Mouse (Mus musculus): ENCODE data around the gene Rcsd1. TPM values are rescaled to one million over a fixed set of nuclear protein-coding genes. Genes with fewer than 3 reads are reported as not detected.

Gene Rcsd1
- polyA plus RNA-seq, 1 experiment from 2014 or later, result 53.7 TPM

GRCm38 (mm10) chr1:165741989-165742388, 32.4 kb upstream of the Rcsd1 start:
- Histone ChIP-seq H3K4me3 (replicated peaks; ENCODE audit: low read depth, low read length) (no peak overlapping the region), H3K4me1 (replicated peaks; ENCODE audit: insufficient read depth, low read length) (no peaks in the 10 kb centered on the region), H3K9ac (ENCODE audit: low read depth, low read length) (no peak overlapping the region), H3K36me3 (ENCODE audit: insufficient read depth, low read length) (no peaks in the 10 kb centered on the region), H3K9me3 (replicated peaks; ENCODE audit: low read length) (no peaks in the 10 kb centered on the region), H3K27ac (no peak overlapping the region), H3K27me3 (ENCODE audit: insufficient read depth, low read length) (no peaks in the 10 kb centered on the region), H3K4me2 (ENCODE audit: low read length) (no peak overlapping the region)
- DNase-seq (ENCODE audit: low spot score) (no peak), ATAC-seq (replicated peaks; ENCODE audit: low FRiP score, low read depth) (no peak)
- no peak for TF ChIP-seq CTCF (IDR thresholded peaks at IDR 0.05; ENCODE audit: low read depth)
- 88% methylated on average over 8 of the region's 8 CpGs for WGBS

- Histone ChIP-seq H3K36me3 (ENCODE audit: insufficient read depth, low read length) (no peaks in the 10 kb centered on the region), H3K27me3 (ENCODE audit: insufficient read depth, low read length) (no peaks in the 10 kb centered on the region), H3K27ac (no peak overlapping the region), H3K4me3 (replicated peaks; ENCODE audit: low read depth, low read length) (no peak overlapping the region), H3K9me3 (replicated peaks; ENCODE audit: low read length) (no peaks in the 10 kb centered on the region), H3K4me2 (ENCODE audit: low read length) (no peak overlapping the region), H3K9ac (ENCODE audit: low read depth, low read length) (no peak overlapping the region), H3K4me1 (replicated peaks; ENCODE audit: insufficient read depth, low read length) (no peaks in the 10 kb centered on the region; the same call in 1 of the 2 replicates)
- TF ChIP-seq CTCF (IDR thresholded peaks at IDR 0.05; ENCODE audit: low read depth), result no peak
- 51% methylated on average over 1 of the region's 1 CpGs for WGBS
- ATAC-seq (replicated peaks; ENCODE audit: low FRiP score, low read depth) (peak; percentile 59; the same call in 1 of the 2 replicates), DNase-seq (ENCODE audit: low spot score) (peak; percentile 85)
These were observed 29.4 kb upstream of the Rcsd1 start for GRCm38 (mm10) chr1:165738985-165739384.

GRCm38 (mm10) chr1:165737867-165738266, 28.3 kb upstream of the Rcsd1 start:
- no peak for TF ChIP-seq CTCF (IDR thresholded peaks at IDR 0.05; ENCODE audit: low read depth)
- Histone ChIP-seq H3K4me1 (replicated peaks; ENCODE audit: insufficient read depth, low read length) (no peaks in the 10 kb centered on the region; the same call in 1 of the 2 replicates), H3K27ac (no peak overlapping the region), H3K4me2 (ENCODE audit: low read length) (no peak overlapping the region), H3K4me3 (replicated peaks; ENCODE audit: low read depth, low read length) (no peak overlapping the region), H3K9me3 (replicated peaks; ENCODE audit: low read length) (no peaks in the 10 kb centered on the region), H3K9ac (ENCODE audit: low read depth, low read length) (no peak overlapping the region), H3K36me3 (ENCODE audit: insufficient read depth, low read length) (no peaks in the 10 kb centered on the region), H3K27me3 (ENCODE audit: insufficient read depth, low read length) (no peaks in the 10 kb centered on the region)
- DNase-seq (ENCODE audit: low spot score) (no peak), ATAC-seq (replicated peaks; ENCODE audit: low FRiP score, low read depth) (no peak)
- 62% methylated on average over 3 of the region's 3 CpGs for WGBS

- peak; percentile 74 for DNase-seq (ENCODE audit: low spot score)
- ATAC-seq (replicated peaks; ENCODE audit: low FRiP score, low read depth), result no peak
- 34% methylated on average over 5 of the region's 5 CpGs for WGBS
These were observed 27.9 kb upstream of the Rcsd1 start for GRCm38 (mm10) chr1:165737451-165737850.

GRCm38 (mm10) chr1:165735826-165736818, 26.6 kb upstream of the Rcsd1 start:
- Histone ChIP-seq H3K9ac (ENCODE audit: low read depth, low read length) (no peak overlapping the region), H3K4me2 (ENCODE audit: low read length) (no peak overlapping the region; the same call in 1 of the 2 replicates), H3K36me3 (ENCODE audit: insufficient read depth, low read length) (no peaks in the 10 kb centered on the region), H3K4me1 (replicated peaks; ENCODE audit: insufficient read depth, low read length) (no peaks in the 10 kb centered on the region; the same call in 1 of the 2 replicates), H3K4me3 (replicated peaks; ENCODE audit: low read depth, low read length) (no peak overlapping the region), H3K9me3 (replicated peaks; ENCODE audit: low read length) (no peaks in the 10 kb centered on the region), H3K27ac (no peak overlapping the region), H3K27me3 (ENCODE audit: insufficient read depth, low read length) (no peaks in the 10 kb centered on the region)
- whole genome bisulfite sequencing, result 28% methylated on average over 20 of the region's 20 CpGs
- ATAC-seq (replicated peaks; ENCODE audit: low FRiP score, low read depth), result 0 out of 2 replicates have a peak, but pooled peaks have one; percentile 62
- TF ChIP-seq CTCF (IDR thresholded peaks at IDR 0.05; ENCODE audit: low read depth), result peak; percentile 99
- DNase-seq (ENCODE audit: low spot score), result peak; percentile 96

More at GRCm38 (mm10) chr1:165737451-165737850, 27.9 kb upstream of the Rcsd1 start:
- no peaks in the 10 kb centered on the region; the same call in 1 of the 2 replicates for H3K4me1 ChIP-seq (replicated peaks; ENCODE audit: insufficient read depth, low read length)
- H3K27me3 ChIP-seq (ENCODE audit: insufficient read depth, low read length), result no peaks in the 10 kb centered on the region
- H3K27ac ChIP-seq, result no peak overlapping the region
- H3K9me3 ChIP-seq (replicated peaks; ENCODE audit: low read length), result no peaks in the 10 kb centered on the region
- no peak overlapping the region for H3K9ac ChIP-seq (ENCODE audit: low read depth, low read length)
- no peak overlapping the region for H3K4me3 ChIP-seq (replicated peaks; ENCODE audit: low read depth, low read length)
- no peaks in the 10 kb centered on the region for H3K36me3 ChIP-seq (ENCODE audit: insufficient read depth, low read length)
- TF ChIP-seq CTCF (IDR thresholded peaks at IDR 0.05; ENCODE audit: low read depth), result no peak
- no peak overlapping the region for H3K4me2 ChIP-seq (ENCODE audit: low read length)

DNA sequence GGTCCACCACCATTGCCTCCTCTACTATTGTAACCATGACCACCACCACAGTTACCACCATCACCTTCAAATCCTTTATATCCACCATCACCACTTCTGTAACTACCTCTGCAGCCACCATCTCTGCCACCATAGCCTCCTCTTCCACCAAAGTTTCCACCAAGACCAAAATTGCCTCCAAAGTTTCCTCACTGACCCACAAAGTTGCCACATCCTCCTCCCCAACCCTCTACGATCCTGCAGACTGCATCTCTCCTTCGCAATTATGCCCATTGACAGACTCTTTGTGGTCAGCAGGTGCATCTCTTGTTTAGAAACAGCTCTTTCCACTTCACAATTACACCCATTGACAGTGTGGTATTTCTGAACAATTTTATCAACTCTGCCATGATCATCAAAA, 25.3 kb upstream of the Rcsd1 start:
- no peaks in the 10 kb centered on the region for H3K36me3 ChIP-seq (ENCODE audit: insufficient read depth, low read length)
- WGBS, result 88% methylated on average over 2 of the region's 2 CpGs
- no peaks in the 10 kb centered on the region for H3K9me3 ChIP-seq (replicated peaks; ENCODE audit: low read length)
- H3K27me3 ChIP-seq (ENCODE audit: insufficient read depth, low read length), result no peaks in the 10 kb centered on the region
- no peak overlapping the region for H3K27ac ChIP-seq
- TF ChIP-seq CTCF (IDR thresholded peaks at IDR 0.05; ENCODE audit: low read depth), result no peak
- DNase-seq (ENCODE audit: low spot score) (no peak), ATAC-seq (replicated peaks; ENCODE audit: low FRiP score, low read depth) (no peak)
- no peak overlapping the region for H3K9ac ChIP-seq (ENCODE audit: low read depth, low read length)
- H3K4me1 ChIP-seq (replicated peaks; ENCODE audit: insufficient read depth, low read length), result no peaks in the 10 kb centered on the region; the same call in 1 of the 2 replicates
- no peak overlapping the region for H3K4me3 ChIP-seq (replicated peaks; ENCODE audit: low read depth, low read length)
- H3K4me2 ChIP-seq (ENCODE audit: low read length), result no peak overlapping the region
